Mouse (Mus musculus) fibroblast of lung, adult 2 months (primary cell): Measurements from ENCODE around the gene Bckdhb.
A peak's percentile ranks its signal among the peaks of the same experiment; 100 is the strongest.
"Not testable (repeated sequence)": the region's sequence is repeated elsewhere in the genome, so short reads cannot be mapped to it uniquely, and the experiment has no call there.

Experiments
- DNase-seq: peaks from one replicate; pipeline ENCODE4 v3.0.0-alpha.2; 2011; ENCODE audit warnings: low read depth

Gene Bckdhb

DNA sequence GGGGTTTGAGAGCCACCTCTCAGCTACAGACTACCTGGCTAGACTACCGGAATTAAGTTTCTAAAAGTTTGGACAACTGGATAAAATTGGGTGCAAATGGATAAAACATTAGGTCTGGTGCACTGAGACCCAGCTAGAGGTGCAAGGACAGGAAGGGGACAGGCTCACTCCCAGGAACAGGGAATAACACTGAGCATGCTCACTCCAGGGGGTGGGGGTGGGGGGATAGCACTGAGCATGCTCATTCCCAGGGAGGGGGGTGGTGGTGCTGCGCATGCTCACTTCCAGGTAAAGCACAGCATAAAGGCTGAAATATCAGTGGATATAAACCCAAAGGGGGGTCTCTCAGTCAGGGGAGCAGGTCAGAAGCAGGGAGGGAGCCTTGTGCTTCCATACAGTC, 120.7 kb downstream of the Bckdhb start:
- no peak for DNase-seq

DNA sequence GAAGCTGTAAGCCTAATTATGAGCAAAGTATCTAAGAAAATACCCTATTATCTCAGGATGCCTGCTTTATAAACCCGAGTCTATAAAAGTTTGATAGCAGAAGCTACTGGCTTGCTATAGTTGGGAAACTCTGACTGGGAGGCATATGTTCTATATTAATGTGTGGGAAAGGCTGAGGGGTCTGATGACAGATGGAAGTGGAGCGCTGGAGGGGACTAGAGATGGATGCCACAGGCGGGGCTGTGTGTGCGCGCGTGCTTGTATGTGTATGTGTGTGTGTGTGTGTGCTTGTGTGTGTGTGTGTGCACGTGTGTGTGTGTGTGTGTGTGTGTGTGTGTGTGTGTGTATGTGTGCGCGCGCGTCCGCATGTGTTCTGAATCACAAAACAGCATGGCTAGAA, 121.4 kb downstream of the Bckdhb start:
- no peak for DNase-seq

DNA sequence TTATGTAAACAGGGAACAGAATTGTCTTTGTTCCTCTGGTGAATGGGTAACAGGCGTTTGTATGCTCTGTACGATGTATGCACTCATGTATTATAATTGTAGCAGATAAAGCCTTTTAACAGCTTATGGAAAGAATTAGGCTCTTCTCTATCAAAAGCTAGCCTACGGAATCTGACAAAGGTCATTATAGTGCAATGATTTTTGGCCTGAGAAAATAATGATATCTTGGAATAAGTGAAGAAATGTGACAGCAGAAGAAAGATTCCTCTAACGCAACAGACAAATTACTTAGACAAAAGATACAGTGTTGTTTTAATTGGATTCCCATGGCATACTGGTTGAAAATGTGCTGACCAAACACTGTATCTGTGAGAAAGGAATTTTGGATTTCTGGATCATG, 122.0 kb downstream of the Bckdhb start:
- DNase-seq = no peak

DNA sequence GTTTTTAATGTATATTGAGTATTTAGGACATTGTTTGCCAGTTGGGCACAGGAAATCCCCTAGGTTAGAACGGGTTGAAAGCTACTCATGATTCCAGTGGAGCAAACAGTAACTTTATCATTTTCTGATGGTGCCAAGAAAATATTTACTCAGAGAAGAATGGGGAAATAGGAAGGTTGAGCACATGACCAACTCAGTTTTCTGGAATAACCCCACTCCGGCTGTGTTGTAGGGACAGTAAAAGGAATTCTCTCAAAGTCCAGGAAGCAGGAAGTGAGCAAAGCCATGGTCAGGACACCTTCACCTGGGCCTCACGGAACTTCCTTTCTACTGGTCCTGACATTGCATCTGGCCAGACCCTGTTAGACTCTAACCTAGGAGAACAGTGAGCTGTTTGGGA, 122.5 kb downstream of the Bckdhb start:
- DNase-seq = no peak

DNA sequence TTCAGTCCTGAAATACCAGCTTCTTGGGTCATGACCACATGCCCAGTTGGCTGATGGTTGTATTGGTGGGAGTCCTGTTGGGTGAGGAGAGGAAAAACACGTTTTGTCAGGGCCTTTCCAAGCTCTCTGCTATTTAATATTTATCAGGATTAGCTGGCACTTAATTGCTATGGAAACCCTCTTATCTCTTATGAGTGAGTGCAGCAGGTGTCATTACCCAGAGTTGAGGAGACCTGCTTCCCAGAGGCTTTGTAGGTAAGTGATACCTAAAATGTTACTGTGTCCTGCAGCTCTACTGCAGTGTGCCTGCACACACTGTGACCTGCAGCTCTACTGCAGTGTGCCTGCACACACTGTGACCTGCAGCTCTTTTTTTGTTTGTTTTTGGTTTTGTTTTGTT, 124.2 kb downstream of the Bckdhb start:
- DNase-seq = no peak

DNA sequence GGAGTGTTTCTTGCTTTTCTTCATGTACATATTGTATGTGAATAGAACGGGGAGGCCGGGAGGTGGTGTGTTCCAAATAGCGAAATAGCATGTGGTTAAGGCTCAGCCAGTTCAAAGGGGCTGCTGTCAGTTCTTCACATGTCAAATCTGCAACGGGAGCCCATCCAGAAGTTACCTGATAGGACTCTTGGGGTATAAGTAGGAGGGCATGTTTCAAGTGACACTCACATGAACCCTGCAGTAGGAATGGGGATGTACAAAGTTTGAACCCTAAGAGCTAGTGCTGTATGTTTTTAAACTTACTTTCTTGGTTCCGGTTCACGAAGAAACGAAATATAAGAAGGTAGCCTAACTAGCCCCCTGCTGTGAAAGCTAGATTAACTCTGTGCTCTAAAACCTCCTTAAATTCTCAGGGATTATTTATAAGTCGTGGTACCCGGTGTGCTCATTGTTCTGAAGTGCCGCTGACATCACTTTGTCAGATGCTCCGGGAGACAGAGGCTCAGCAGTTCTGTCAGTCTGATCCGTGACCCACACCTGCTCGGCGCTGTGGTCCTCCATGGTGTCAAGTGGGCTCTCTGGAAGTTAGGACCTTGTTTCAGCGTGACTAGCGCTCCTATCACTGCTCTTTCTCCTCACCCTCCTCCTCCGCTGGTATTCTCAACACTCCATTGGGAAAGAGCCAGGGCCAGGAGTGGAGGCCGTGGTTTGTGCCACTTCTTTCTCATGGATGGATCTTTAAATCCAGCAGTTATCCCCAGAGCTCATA, 126.1 kb downstream of the Bckdhb start:
- no peak for DNase-seq

DNA sequence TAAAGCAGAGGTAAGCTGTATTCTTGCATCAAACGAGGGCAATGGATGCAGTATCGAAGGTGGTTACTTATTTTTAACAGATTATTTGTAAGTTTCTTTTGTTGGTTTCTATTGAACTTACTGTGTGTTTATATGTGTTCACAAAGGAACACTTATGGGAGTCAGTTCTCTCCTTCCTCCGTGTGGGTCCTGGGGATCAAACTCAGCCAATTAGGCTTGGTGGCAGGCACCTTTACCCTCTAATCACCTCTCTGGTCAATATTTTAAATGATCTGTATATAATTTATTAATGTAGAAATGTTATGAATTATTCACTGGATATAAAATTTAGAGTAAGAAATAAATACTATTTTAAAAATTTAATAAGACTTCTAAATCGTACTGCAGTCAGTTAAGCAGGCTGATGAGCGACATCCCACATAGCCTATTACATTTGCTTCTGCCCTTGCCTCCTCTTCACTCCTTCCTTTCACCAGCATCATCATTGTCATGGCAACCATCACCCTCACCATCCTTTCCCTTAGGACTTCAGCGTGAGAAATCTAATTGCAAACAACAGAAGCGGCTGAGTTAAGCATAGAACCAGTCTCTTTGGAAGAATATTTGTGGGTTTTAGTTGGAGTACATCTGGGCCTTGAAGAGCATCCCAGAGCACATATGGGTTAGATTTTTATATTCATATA, 130.3 kb downstream of the Bckdhb start:
- DNase-seq = no peak

DNA sequence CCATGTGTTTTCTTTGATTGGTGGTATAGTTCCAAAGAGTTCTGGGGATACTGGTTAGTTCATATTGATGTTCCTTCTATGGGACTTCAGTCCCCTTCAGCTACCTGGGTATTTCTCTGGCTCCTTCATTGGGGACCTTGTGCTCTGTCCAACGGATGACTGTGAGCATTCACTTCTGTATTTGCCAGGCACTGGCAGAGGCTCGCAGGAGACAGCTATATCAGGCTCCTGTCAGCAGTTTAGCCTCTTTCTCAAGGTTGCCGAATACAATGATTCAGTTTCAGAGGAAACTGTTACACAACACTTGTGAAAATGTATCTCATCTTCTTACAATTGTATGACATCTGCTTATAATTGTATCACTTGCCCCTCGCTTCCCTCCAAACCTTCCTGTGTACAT, 135.8 kb downstream of the Bckdhb start:
- not testable (repeated sequence) for DNase-seq

DNA sequence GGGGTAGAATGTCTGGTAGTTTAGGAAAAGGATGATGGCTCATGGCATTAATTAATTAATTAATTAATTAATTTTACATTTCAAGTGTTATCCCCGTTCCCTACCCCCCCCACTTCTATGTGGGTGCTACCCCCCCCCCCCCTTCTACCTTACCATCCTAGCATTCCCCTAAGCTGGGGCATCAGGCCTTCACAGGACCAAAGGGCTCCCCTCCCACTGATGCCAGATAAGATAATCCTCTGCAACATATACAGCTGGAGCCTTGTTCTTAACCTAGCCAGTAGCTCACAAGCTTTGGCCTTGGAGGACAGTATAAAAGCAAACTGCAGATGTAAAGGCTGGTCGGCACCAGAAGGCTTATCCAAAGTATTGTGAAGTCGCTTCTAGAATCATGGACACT, 138.7 kb downstream of the Bckdhb start:
- no peak for DNase-seq

DNA sequence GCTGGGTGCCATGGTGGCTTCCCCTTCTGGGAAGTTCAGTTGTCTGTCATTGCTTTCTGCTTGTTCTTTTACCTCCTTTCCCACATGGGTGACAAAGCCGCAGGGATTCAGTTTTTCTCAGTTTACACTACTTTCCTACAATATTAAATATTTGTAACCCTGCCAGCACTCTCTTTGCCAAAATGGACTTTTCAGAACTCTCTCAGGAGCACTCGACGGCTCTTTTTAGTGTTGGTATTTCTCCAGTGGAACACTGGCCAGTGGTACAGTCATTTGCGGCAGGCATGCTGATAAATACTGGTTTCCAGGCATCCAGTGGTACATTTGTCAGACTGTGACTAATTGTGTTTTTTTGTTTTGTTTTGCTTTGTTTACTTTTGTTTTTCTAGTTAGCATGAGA, 139.2 kb downstream of the Bckdhb start:
- peak; percentile 52 for DNase-seq

DNA sequence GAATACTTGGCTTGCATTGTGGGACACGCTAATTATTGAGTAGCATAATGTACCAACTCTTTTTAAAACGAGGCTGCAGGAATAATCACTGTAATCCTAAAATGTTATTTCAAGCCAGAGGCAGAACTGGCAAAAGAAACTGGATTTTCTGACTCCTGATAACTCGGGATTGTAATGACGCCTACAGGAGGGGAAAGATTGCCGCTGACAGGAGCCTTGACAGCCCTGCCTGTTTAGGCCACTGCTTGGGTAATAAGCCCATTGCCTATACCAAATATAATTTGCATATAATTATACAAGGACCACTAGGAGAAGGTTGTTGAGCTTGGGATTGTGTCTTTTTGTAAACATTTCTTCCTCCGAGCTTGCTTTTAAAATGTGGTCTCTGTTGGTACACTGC, 145.3 kb downstream of the Bckdhb start:
- no peak for DNase-seq

DNA sequence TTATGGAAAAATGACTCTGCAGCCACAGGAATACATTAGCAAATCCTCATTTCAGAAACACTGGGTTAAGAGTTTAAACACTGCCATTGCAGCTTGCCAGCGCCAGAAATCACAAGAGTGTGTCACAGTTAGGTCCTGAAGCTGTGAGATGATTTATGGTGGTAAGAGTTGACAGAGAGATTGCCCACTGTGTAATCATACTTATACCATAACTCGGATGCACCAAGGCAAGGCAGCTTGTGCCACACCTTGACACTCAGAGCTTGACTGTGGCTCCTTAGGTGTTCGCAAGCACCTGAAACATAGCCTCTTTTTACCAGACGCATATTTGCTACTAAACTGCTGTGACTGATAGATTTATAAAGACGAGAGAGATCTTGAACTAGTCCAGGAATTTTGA, 145.8 kb downstream of the Bckdhb start:
- no peak for DNase-seq

DNA sequence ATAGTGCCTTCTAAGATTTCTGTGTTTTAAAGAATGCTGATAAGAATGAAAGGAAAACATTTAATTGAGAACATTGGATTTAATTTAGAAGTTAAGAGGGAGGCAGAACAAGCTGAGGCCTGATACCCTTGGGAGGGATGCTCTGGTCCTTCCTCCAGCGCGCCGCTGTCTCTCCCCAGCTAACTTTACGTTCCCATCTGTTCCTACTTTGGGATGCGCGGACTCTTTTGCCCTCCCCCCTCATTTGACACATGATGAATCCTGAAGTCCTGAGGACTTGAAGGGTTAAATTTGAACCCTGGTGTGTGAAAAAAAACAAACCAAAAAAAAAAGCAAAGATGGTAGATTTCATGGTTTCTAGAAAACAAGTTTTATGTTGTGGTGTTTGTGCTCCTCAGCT, 147.6 kb downstream of the Bckdhb start:
- DNase-seq = no peak

DNA sequence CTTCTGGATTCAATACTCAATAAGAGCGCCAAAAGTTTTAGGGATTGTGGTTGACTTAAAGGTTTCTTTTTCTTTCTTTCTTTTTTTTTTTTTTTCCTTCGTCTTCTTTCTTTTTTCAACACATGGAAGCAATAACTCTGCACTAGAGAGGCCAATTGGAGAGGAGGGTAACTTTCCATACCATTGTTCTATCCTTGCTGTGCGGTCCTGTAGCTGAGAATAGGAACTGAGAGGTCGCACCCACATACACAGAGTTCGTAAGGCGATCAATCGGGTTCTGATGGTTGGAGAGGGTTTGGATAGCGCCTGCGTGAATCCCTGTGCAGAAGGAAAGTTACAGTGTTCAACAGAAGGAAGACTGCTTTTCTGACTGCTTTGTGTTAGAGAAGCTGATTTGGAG, 148.3 kb downstream of the Bckdhb start:
- no peak for DNase-seq

DNA sequence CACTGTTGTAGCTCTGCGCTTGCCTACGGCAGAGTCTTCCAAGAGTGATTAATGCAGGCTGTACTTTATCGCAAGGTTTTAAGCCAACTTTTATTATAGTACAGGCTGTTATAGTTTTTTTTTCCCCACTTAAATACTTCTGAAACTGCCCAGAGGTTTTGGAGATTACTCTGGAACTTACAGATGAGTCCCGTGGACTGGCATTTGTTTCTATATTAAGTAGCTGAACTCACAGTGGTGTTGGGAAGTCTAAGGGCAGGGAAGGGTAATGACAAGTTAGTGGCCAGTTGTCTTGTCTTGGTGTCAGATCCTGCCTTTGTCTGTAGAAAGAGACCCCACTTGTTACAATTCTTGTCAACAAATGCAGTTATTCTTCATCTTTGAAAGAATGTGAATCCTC, 158.6 kb downstream of the Bckdhb start:
- no peak for DNase-seq

DNA sequence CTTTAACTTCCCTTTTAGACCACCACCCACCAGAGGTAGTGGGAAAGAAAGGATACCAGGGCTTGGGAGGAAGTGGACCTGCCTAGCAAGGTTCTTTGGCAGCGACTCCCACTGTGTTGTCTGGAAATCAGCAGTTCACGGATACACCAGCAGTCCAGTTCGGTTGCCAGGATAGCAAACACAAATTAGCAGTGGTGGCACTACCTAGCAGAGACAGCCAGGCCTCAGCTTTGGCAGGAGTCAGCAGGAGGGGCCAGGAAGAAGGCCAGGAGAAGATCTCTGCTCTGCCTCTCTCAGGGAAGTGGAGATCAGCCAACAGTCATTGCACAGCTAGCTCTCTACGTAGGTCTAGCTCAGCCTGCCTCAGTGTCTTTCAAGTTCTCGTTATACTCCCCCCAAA, 159.7 kb downstream of the Bckdhb start:
- DNase-seq = no peak

DNA sequence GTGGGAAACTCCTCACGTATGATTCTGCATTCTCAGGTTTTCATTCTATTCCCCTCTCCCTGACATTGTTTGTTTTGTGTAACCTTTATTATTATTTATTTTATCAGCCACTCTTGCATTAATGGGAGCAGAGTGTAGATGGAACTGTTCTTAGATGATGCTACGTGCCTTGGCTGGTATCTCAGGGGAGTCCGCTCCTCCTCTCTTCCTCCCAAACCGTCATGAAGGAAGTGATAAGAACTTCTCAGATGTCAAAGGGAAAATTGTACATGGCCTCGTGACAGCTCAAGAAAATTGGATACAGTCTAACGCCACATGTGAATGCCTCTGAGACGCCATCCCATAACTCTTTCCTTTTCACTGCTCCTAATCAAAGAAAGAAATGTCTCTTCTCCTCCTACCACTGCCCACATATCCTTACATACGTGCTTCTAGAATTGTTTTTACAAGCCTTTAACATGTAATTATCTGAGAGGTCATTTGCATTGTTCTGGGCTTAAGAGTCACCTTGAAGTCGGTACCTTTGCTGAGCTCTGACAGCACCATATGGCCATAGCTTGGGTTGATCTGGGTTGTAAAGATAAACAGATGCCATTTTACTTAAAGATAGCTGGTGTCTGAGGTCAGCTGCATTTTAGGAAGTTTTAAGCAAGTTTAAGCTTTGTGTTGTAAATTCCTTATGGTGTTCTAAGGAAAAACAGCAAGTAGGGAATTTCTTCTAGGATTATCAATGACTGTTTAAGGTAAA, 165.5 kb downstream of the Bckdhb start:
- no peak for DNase-seq

DNA sequence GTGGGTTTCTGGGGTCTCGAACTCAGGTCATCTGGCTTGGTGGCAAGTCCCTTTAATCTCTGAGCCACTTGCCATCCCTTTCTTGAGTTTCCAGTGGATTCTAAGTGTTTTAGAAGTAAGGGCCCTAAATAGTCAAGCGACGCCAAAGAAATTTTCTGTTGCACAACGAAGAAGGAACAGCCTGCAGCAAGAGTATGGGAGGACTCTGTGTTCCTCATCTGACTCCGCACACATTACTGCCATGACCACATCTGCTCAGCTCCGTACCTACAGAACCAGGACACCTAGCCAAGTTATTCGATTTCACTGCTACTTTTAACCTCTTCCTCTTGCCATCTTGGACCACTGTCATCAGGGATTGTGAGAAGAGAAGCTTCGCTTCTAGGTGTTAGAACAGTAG, 168.0 kb downstream of the Bckdhb start:
- no peak for DNase-seq

DNA sequence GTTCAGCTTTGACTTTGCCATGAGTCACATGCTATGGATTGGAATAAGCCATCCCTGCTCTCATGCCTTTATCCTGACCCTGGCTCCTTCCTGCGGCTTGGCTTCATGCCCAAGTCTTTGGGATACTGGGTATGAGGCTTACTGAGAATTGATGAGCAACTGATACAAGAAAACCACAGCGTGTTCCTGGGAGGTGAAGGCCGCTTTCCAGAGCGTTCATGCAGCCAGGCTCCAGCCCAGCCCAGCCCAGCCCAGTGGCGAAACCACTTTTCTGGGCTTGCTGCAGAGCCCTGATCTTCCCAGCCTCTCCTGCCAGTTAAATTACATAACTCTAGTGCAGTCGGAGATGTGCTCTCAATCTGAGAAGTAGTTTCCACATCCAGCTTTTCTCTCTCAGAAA, 169.2 kb downstream of the Bckdhb start:
- peak; percentile 73 for DNase-seq

DNA sequence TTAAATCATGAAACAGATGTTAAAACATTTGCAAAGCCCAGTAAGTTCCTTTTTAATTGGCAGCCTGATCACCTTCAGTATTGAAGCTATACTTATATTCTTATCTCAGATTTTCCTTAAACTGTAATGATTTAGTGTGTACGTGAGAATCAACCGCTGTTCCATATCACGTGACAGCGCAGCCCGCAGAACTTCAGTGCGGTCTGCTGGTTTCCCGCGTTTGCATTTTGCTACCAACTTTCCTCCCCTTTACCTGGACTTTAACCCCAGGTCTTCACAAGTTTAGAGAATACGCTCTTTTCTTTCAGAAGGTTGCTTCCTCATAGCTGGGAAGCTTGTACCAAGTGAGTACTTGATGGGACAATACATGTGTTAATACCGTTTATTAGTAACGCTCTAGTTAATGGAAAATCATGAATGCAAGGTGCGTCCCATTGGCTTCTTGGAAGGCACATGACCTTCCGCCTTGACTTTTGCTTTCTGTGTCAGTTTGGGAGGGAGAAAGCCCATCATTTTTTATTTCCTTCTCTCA, 171.6 kb downstream of the Bckdhb start:
- no peak for DNase-seq

DNA sequence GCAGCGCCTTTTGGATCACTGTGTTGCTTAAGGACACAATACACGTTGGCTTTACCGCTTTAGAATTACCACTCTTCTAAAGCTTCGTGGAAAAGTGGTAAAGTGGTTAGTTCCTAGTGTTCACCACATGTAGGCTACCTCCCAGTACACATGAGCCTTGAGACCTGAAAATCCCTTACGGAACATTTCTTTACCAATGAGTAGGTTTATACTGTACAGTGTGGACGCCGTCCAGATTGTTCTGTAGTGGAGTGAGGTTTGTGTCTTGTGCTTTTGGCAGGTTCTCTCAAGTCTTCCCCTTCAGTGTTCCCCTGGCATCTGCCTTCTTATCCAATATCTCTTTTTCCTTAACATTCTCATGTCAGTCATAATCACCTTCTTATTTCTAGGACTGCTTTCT, 178.4 kb downstream of the Bckdhb start:
- DNase-seq = no peak

DNA sequence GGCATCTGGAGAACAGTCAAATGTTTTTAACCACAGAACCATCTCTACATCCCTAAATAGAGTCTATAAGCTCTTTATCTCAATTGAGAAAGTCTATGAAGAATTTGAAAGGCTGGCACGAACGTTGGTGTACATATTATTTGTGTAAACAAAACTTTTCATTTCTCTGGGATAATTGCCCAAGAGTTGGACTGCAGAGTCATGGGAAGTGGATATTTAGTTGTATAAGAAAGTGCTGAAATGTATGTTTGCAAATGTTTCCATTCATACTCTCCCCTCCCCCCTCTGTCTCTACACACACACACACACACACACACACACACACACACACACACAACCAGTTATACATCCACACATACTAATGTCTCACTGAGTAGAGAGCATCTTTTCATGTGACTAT, 181.5 kb downstream of the Bckdhb start:
- no peak for DNase-seq
